Mouse (Mus musculus) MEL (cell line): ENCODE results near the gene Wdr48. TPM values are rescaled to one million over a fixed set of nuclear protein-coding genes. Genes with fewer than 3 reads are reported as not detected.
A peak's percentile ranks its signal among the peaks of the same experiment; 100 is the strongest.

Source experiments
- DNase-seq: peaks from one replicate; pipeline ENCODE4 v3.0.0; 2011; ENCODE audit warnings: low read depth, low spot score
- H3K27ac ChIP-seq: 2 replicates; pipeline ENCODE4 v1.5.1; 2012; ENCODE audit warnings: low read depth, mild to moderate bottlenecking, control low read depth, low read length, moderate library complexity; ENCODE audit not compliant: control insufficient read depth
- H3K27me3 ChIP-seq, 2 experiments: fragments of 150-350 bp in 1 of 2; sonication (generic) in 1 of 2; 2 replicates each; pipeline ENCODE4 v1.6.1; 2012; ENCODE audit warnings: low read length in 2 of 2, mild to moderate bottlenecking in 2 of 2, improper control_type of control experiment in 1 of 2, moderate library complexity in 1 of 2; ENCODE audit not compliant: insufficient read depth in 2 of 2, control insufficient read depth in 1 of 2
- H3K36me3 ChIP-seq, 2 experiments: 2 replicates each; pipeline ENCODE4 v1.6.1; 2012 to 2014; ENCODE audit warnings: low read length in 2 of 2, improper control_type of control experiment in 1 of 2, inconsistent platforms in 1 of 2, mild to moderate bottlenecking in 1 of 2; ENCODE audit not compliant: insufficient read depth in 2 of 2, control insufficient read depth in 1 of 2
- H3K4me1 ChIP-seq, 2 experiments: fragments of 150-350 bp in 1 of 2; sonication (generic) in 1 of 2; 2 replicates each; pipeline ENCODE4 v1.6.1; 2012; ENCODE audit warnings: low read length in 2 of 2, improper control_type of control experiment in 1 of 2, mild to moderate bottlenecking in 1 of 2; ENCODE audit not compliant: insufficient read depth in 2 of 2, control insufficient read depth in 1 of 2
- H3K4me3 ChIP-seq, 2 experiments: fragments of 150-350 bp in 1 of 2; sonication (generic) in 1 of 2; 2 replicates each; pipeline ENCODE4 v1.5.1; 2012; ENCODE audit warnings: low read depth in 2 of 2, low read length in 2 of 2, mild to moderate bottlenecking in 2 of 2, moderate library complexity in 2 of 2, control low read depth in 1 of 2, improper control_type of control experiment in 1 of 2; ENCODE audit not compliant: control insufficient read depth in 1 of 2, insufficient read depth in 1 of 2
- H3K79me2 ChIP-seq: 2 replicates; pipeline ENCODE4 v1.6.1; 2012; ENCODE audit warnings: mild to moderate bottlenecking, low read length, moderate library complexity; ENCODE audit not compliant: control insufficient read depth, poor library complexity, insufficient read depth
- H3K9ac ChIP-seq: 2 replicates; pipeline ENCODE4 v1.6.1; 2012; ENCODE audit warnings: low read depth, mild to moderate bottlenecking, control low read depth, low read length, moderate library complexity; ENCODE audit not compliant: control insufficient read depth, poor library complexity, severe bottlenecking
- H3K9me3 ChIP-seq: fragments of 150-350 bp; sonication (generic); replicated peaks from 2 replicates; pipeline ENCODE4 v1.6.1; 2012; ENCODE audit warnings: mild to moderate bottlenecking, low read length, improper control_type of control experiment, moderate library complexity; ENCODE audit not compliant: insufficient read depth
- GABPA ChIP-seq: IDR thresholded peaks from 2 replicates; pipeline ENCODE4 v1.6.1; 2012; ENCODE audit warnings: low read depth, mild to moderate bottlenecking, inconsistent platforms, low read length, improper control_type of control experiment, moderate library complexity
- HCFC1 ChIP-seq: IDR thresholded peaks from 2 replicates; pipeline ENCODE4 v1.6.1; 2012; ENCODE audit warnings: low read depth, mild to moderate bottlenecking, inconsistent platforms, low read length, improper control_type of control experiment, moderate library complexity
- JUND ChIP-seq: IDR thresholded peaks from 2 replicates; pipeline ENCODE4 v1.6.1; 2011; ENCODE audit warnings: low read depth, mild to moderate bottlenecking, improper control_type of control experiment, low read length
- MYB ChIP-seq: IDR thresholded peaks from 2 replicates; pipeline ENCODE4 v1.6.1; 2011; ENCODE audit warnings: mild to moderate bottlenecking, low read depth, low read length, improper control_type of control experiment
- MYC ChIP-seq: IDR thresholded peaks from 2 replicates; pipeline ENCODE4 v1.6.1; 2011; ENCODE audit warnings: low read depth, mild to moderate bottlenecking, low read length, improper control_type of control experiment, moderate library complexity
- NELFE ChIP-seq: IDR thresholded peaks from 2 replicates; pipeline ENCODE4 v1.6.1; 2011; ENCODE audit warnings: low read depth, low read length, improper control_type of control experiment
- POLR2A ChIP-seq, 2 experiments: IDR thresholded peaks; 2 replicates each; pipeline ENCODE4 v1.6.1; 2011 to 2012; ENCODE audit warnings: low read length in 2 of 2, mild to moderate bottlenecking in 2 of 2, control low read depth in 1 of 2, improper control_type of control experiment in 1 of 2, low read depth in 1 of 2, moderate library complexity in 1 of 2; ENCODE audit not compliant: control insufficient read depth in 1 of 2, insufficient read depth in 1 of 2, poor library complexity in 1 of 2
- RAD21 ChIP-seq: IDR thresholded peaks from 2 replicates; pipeline ENCODE4 v1.6.1; 2011; ENCODE audit warnings: mild to moderate bottlenecking, low read depth, low read length, improper control_type of control experiment
- SIN3A ChIP-seq: IDR thresholded peaks from 2 replicates; pipeline ENCODE4 v1.6.1; 2012; ENCODE audit warnings: low read length, improper control_type of control experiment, inconsistent platforms
- TAL1 ChIP-seq: IDR thresholded peaks from 2 replicates; pipeline ENCODE4 v1.6.1; 2012; ENCODE audit warnings: mild to moderate bottlenecking, inconsistent platforms, low read length, moderate library complexity, mixed read lengths
- ZNF384 ChIP-seq: IDR thresholded peaks from 2 replicates; pipeline ENCODE4 v1.6.1; 2012; ENCODE audit warnings: low read depth, mild to moderate bottlenecking, inconsistent platforms, low read length, improper control_type of control experiment
- polyA plus RNA-seq, 2 experiments: library from polyadenylated mRNA; stranded (reverse) in 1 of 2; unstranded in 1 of 2; fragments of >175 nt in 1 of 2; fragments of >200 nt in 1 of 2; gene quantifications; 2 replicates each; pipeline versions ENCODE4 v1.2.1 to v1.2.4; 2012; ENCODE audit warnings: low replicate concordance in 2 of 2, low read depth in 1 of 2; ENCODE audit not compliant: insufficient read length in 2 of 2, insufficient read depth in 1 of 2, missing spikeins in 1 of 2
- total RNA-seq: library from RNA; depleted of rRNA; stranded (reverse); fragments of 300-350 nt; gene quantifications from 2 replicates; pipeline ENCODE4 v1.2.3, GENCODE M21; 2012

Gene Wdr48
- total and polyA plus RNA-seq, 3 experiments, result 31.0 to 40.5 TPM; not detected in 1

DNA sequence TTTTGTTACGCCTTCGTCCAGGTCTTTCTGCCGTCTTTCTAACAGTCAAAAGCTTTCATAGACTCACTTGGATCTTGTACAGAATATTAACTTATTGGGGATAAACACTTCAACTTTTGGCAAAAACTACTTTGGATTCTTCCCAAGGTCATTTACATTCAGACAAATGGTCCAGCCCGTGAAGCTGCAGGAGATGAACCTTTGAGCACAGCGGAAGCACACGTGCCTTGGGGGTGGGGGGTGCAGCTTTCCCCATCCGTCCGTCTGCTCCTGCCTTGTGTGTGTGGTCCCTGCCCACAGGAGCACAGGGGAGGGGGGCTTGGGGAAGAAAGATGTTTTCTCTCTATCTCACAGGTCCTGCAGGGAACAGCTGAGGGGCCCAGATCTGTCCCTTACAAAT, 31.1 kb downstream of the Wdr48 start:
- H3K4me1 ChIP-seq, result no peaks in the 10 kb centered on the region
- H3K4me3 ChIP-seq, result no peak overlapping the region
- H3K27ac ChIP-seq, result no peak overlapping the region
- DNase-seq, result no peak
- H3K9me3 ChIP-seq, result no peaks in the 10 kb centered on the region
- TF ChIP-seq SIN3A, result no peak
- TF ChIP-seq POLR2A (IDR thresholded peaks at IDR 0.05; ENCODE audit: control insufficient read depth in 1 of 2, insufficient read depth in 1 of 2, low read depth in 1 of 2, low read length in 2 of 2, poor library complexity in 1 of 2), result 0 out of 4 replicates have a peak, but pooled peaks of 1 of the 2 experiments have one; percentile 1
- peaks cover 0 to 2% of the 10 kb centered on the region in 2 experiments; a peak in 2 of 4 replicates for H3K36me3 ChIP-seq
- H3K79me2 ChIP-seq, result no peaks in the 10 kb centered on the region
- H3K9ac ChIP-seq, result no peak overlapping the region
- no peaks in the 10 kb centered on the region for H3K27me3 ChIP-seq

DNA sequence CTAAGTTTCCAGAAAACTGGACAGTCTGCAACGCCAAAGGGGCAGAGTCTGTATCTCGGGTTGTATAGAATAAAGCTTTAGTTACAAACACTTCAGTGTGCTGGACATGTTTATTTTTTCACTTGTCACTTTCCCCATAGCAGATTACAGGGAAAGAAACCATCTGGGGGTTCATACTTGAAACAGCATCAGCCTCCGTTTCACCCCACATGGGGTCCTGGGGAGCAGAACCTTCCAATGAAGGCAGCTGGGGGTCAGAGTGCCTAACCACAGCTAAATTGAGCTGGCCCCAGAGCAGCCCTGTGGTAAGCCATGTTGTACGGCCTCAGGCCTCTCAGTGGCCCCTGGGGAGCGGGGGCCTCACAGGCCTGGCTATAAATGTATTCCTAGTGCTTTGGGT, 31.8 kb downstream of the Wdr48 start:
- DNase-seq, result no peak
- Histone ChIP-seq H3K27ac (no peak overlapping the region), H3K9me3 (no peaks in the 10 kb centered on the region), H3K4me3 (no peak overlapping the region), H3K79me2 (no peaks in the 10 kb centered on the region), H3K27me3 (no peaks in the 10 kb centered on the region), H3K36me3 (peaks cover 0 to 2% of the 10 kb centered on the region in 2 experiments; a peak in 2 of 4 replicates), H3K4me1 (no peaks in the 10 kb centered on the region), H3K9ac (no peak overlapping the region)
- TF ChIP-seq TAL1 (no peak), MYC (no peak), ZNF384 (no peak), HCFC1 (no peak)

DNA sequence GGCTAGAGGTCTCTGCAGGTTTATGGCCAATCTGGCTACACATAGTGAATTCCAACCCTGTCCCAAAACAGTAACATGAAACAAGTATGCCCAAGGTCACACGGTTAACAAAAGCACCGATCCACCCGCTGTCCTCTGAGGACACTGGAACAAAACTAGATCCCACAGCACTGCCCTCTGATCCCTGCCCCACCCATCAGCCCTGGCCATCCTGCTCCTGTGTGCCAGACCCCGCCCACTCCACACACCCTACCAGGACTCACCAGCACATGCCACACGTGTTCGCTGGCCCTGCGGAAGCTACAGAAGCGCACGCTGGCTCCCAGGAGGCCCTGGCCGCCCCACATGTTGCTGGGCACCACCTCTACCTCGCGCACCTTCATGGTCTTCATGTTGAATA, 37.7 kb downstream of the Wdr48 start:
- H3K27me3 ChIP-seq, result no peaks in the 10 kb centered on the region
- H3K4me3 ChIP-seq, result no peak overlapping the region
- peaks cover 0 to 2% of the 10 kb centered on the region in 2 experiments; a peak in 1 of 4 replicates for H3K4me1 ChIP-seq
- no peaks in the 10 kb centered on the region for H3K9me3 ChIP-seq
- H3K27ac ChIP-seq, result no peak overlapping the region
- H3K36me3 ChIP-seq, result peaks cover 0 to 3% of the 10 kb centered on the region in 2 experiments; a peak in 3 of 4 replicates
- H3K79me2 ChIP-seq, result peaks cover 12% of the 10 kb centered on the region
- H3K9ac ChIP-seq, result no peak overlapping the region
- TF ChIP-seq MYB (no peak), NELFE (no peak), RAD21 (no peak), JUND (no peak), GABPA (no peak)
- TF ChIP-seq, all 39 proteins: peak for 0
- DNase-seq, result no peak
